Mouse (Mus musculus): ENCODE data around the gene Slc25a25. TPM values are rescaled to one million over a fixed set of nuclear protein-coding genes. Genes with fewer than 3 reads are reported as not detected.

The Slc25a25 gene
- polyA plus RNA-seq, 1 experiment, result 7.3 TPM

GRCm38 (mm10) chr2:32423481-32424331 lies 27.5 kb downstream of the Slc25a25 start:
- no peak for TF ChIP-seq FLI1 (IDR thresholded peaks at IDR 0.05; ENCODE audit: low read length)
- TF ChIP-seq GATA1 (IDR thresholded peaks at IDR 0.05; ENCODE audit: borderline replicate concordance, low read length), result no peak
- H3K27me3 ChIP-seq (replicated peaks), result no peaks in the 10 kb centered on the region
- peaks cover 70% of the 10 kb centered on the region for H3K4me1 ChIP-seq
- H3K9me3 ChIP-seq, result no peaks in the 10 kb centered on the region
- peaks cover 39% of the 10 kb centered on the region for H3K36me3 ChIP-seq (replicated peaks; ENCODE audit: low read length)
- H3K4me3 ChIP-seq (replicated peaks), result peak overlapping the region; percentile 88

DNA sequence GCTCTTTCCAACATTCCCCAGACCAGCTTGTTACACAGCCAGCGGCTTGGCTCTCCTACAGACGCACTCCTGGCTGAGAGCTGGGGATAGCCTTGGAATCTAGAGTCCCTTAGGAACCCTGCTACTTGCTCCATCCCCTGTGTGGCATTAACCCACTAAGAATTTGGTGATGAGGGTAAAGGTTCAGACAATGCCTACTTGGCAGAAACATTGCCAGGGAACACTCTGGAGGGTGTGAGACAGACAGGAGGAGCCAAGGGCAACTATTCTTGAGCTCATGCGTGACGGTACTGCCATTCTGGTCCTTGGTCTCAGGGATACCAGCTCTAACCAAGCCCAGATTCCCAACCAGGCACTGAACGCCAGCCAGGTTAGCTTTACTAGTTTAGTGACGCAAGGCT lies 29.4 kb downstream of the Slc25a25 start:
- Histone ChIP-seq H3K27me3 (replicated peaks) (no peaks in the 10 kb centered on the region), H3K36me3 (replicated peaks; ENCODE audit: low read length) (peaks cover 57% of the 10 kb centered on the region), H3K9me3 (no peaks in the 10 kb centered on the region), H3K4me1 (peaks cover 55% of the 10 kb centered on the region), H3K4me3 (replicated peaks) (no peak overlapping the region)
- TF ChIP-seq FLI1 (IDR thresholded peaks at IDR 0.05; ENCODE audit: low read length) (no peak), GATA1 (IDR thresholded peaks at IDR 0.05; ENCODE audit: borderline replicate concordance, low read length) (no peak)

DNA sequence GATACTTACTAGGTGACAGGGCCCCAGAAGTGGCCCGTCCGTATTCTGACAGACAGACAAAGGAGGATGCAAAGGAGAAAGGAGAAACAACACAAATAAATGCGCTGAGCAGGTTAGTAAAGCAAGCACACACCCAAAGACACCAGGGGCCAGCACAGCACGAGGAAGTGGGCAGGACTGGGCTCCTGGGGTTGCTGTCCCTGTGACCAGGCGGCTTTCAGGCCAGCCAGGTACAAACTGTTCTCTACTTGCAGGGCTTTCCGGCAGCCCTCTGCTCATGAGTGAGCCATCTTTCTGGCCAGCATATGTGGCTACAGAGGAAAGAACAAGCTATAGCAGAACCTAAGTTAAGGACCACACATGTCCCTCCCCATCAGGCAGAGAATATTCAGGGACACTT lies 30.6 kb downstream of the Slc25a25 start:
- Histone ChIP-seq H3K4me3 (replicated peaks) (no peak overlapping the region), H3K27me3 (replicated peaks) (no peaks in the 10 kb centered on the region), H3K36me3 (replicated peaks; ENCODE audit: low read length) (peaks cover 65% of the 10 kb centered on the region), H3K4me1 (peaks cover 45% of the 10 kb centered on the region), H3K9me3 (no peaks in the 10 kb centered on the region)
- TF ChIP-seq FLI1 (IDR thresholded peaks at IDR 0.05; ENCODE audit: low read length) (no peak), GATA1 (IDR thresholded peaks at IDR 0.05; ENCODE audit: borderline replicate concordance, low read length) (no peak)

- Histone ChIP-seq H3K4me1 (peaks cover 41% of the 10 kb centered on the region), H3K9me3 (no peaks in the 10 kb centered on the region), H3K36me3 (replicated peaks; ENCODE audit: low read length) (peaks cover 68% of the 10 kb centered on the region), H3K4me3 (replicated peaks) (peak overlapping the region; percentile 52), H3K27me3 (replicated peaks) (no peaks in the 10 kb centered on the region)
- TF ChIP-seq FLI1 (IDR thresholded peaks at IDR 0.05; ENCODE audit: low read length) (no peak), GATA1 (IDR thresholded peaks at IDR 0.05; ENCODE audit: borderline replicate concordance, low read length) (no peak)
Measured at GRCm38 (mm10) chr2:32420066-32420608, 31.1 kb downstream of the Slc25a25 start.

DNA sequence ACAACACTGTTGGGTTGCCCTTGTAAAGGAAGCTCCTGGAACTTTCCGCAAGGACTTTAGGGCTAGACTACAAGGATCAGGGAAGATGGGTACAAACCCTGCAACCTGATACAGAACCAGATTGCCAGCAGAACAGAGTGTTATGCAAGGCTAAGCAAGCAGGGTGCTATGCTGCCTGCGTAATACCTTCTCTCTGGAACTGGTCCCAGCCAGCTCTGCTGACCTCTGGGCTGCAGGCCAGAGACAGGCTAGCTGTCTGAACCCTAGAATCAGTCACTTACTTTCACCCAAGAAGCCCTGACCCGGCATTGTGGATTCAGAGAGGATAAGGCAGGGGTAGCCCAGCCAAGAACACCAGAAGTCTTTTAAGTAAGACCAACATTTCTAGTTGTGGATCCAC lies 31.9 kb downstream of the Slc25a25 start:
- Histone ChIP-seq H3K4me3 (replicated peaks) (no peak overlapping the region), H3K9me3 (no peaks in the 10 kb centered on the region), H3K36me3 (replicated peaks; ENCODE audit: low read length) (peaks cover 76% of the 10 kb centered on the region), H3K4me1 (peaks cover 33% of the 10 kb centered on the region), H3K27me3 (replicated peaks) (no peaks in the 10 kb centered on the region)
- TF ChIP-seq GATA1 (IDR thresholded peaks at IDR 0.05; ENCODE audit: borderline replicate concordance, low read length), result no peak
- no peak for TF ChIP-seq FLI1 (IDR thresholded peaks at IDR 0.05; ENCODE audit: low read length)

DNA sequence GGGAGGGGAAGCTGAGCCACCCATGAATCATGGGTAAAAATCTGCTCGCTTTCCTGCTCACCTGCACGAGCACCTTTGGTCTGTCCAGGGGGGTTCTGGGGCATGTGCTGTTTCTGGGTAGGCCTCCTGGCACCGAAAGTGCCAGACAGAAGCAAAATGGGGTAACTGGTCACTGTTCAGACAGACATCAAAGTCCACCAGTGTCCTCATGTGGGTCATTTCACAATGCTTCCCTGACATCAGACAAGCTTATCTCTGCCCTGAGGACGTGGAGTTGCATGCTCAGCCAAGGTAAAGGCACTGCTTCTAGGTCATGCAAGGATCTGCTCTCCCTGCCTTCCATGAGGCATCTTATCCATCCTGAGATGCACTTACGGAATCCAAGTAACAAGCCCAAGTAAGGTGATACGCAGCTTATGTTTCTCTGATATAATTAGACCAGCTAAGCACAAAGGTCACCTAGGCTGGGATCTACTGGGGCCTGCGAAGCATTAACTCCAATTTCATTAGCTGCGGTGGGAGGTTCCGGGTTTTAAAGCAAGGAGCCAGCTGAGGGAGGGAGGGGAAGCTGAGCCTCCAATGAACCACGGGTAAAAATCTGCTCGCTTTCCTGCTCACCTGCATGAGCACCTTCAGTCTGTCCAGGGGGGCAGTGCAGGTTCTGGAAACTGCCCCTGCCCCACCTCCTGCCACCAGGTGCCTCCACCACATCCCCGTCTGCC lies 32.7 kb downstream of the Slc25a25 start:
- Histone ChIP-seq H3K36me3 (replicated peaks; ENCODE audit: low read length) (peaks cover 83% of the 10 kb centered on the region), H3K4me1 (peaks cover 26% of the 10 kb centered on the region), H3K9me3 (no peaks in the 10 kb centered on the region), H3K27me3 (replicated peaks) (no peaks in the 10 kb centered on the region), H3K4me3 (replicated peaks) (no peak overlapping the region)
- no peak for TF ChIP-seq GATA1 (IDR thresholded peaks at IDR 0.05; ENCODE audit: borderline replicate concordance, low read length)
- no peak for TF ChIP-seq FLI1 (IDR thresholded peaks at IDR 0.05; ENCODE audit: low read length)

GRCm38 (mm10) chr2:32417486-32417885 lies 33.8 kb downstream of the Slc25a25 start:
- no peak overlapping the region for H3K4me3 ChIP-seq (replicated peaks)
- TF ChIP-seq FLI1 (IDR thresholded peaks at IDR 0.05; ENCODE audit: low read length) (no peak), GATA1 (IDR thresholded peaks at IDR 0.05; ENCODE audit: borderline replicate concordance, low read length) (no peak)
- peaks cover 19% of the 10 kb centered on the region for H3K4me1 ChIP-seq
- H3K9me3 ChIP-seq, result no peaks in the 10 kb centered on the region
- peaks cover 86% of the 10 kb centered on the region for H3K36me3 ChIP-seq (replicated peaks; ENCODE audit: low read length)
- no peaks in the 10 kb centered on the region for H3K27me3 ChIP-seq (replicated peaks)

- no peak for TF ChIP-seq GATA1 (IDR thresholded peaks at IDR 0.05; ENCODE audit: borderline replicate concordance, low read length)
- TF ChIP-seq FLI1 (IDR thresholded peaks at IDR 0.05; ENCODE audit: low read length), result no peak
- Histone ChIP-seq H3K27me3 (replicated peaks) (no peaks in the 10 kb centered on the region), H3K4me1 (peaks cover 10% of the 10 kb centered on the region), H3K9me3 (no peaks in the 10 kb centered on the region), H3K4me3 (replicated peaks) (no peak overlapping the region), H3K36me3 (replicated peaks; ENCODE audit: low read length) (peaks cover 82% of the 10 kb centered on the region)
Measured at GRCm38 (mm10) chr2:32416556-32416955, 34.7 kb downstream of the Slc25a25 start.

DNA sequence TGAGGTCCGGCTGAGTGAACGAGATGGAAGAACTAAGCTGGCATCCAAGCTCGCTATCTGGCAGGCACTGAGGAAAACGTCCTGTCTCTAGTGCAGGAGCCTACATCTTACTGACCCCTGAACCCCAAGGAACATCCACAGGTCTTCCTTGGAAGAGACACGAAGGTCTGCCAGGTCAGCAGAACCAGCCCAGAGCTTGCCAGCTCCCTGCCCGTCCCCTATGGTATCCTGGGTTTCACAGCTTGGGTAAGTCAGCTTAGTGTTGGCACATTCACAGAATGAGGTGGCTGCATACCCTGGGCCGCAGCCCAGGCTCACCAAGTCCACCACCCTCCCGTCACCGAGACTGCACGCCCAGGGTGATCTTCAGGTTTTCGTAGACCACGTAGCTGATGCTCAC lies 35.4 kb downstream of the Slc25a25 start:
- Histone ChIP-seq H3K4me1 (peaks cover 8% of the 10 kb centered on the region; the same call in 1 of the 2 replicates), H3K27me3 (replicated peaks) (peaks cover under 1% of the 10 kb centered on the region), H3K36me3 (replicated peaks; ENCODE audit: low read length) (peaks cover 75% of the 10 kb centered on the region), H3K9me3 (no peaks in the 10 kb centered on the region), H3K4me3 (replicated peaks) (no peak overlapping the region)
- TF ChIP-seq GATA1 (IDR thresholded peaks at IDR 0.05; ENCODE audit: borderline replicate concordance, low read length) (no peak), FLI1 (IDR thresholded peaks at IDR 0.05; ENCODE audit: low read length) (no peak)

Measured in megakaryocyte, embryonic 14.5 days (primary cell).